Mouse (Mus musculus) ES-Bruce4 (cell line): Measurements from ENCODE around the gene Lrrc63. TPM values are rescaled to one million over a fixed set of nuclear protein-coding genes. Genes with fewer than 3 reads are reported as not detected.

Experiments
- H3K27ac ChIP-seq: 2 replicates; pipeline ENCODE4 v1.5.1; 2012; ENCODE audit warnings: low read length, inconsistent platforms; ENCODE audit not compliant: insufficient read depth
- H3K27me3 ChIP-seq: 2 replicates; pipeline ENCODE4 v1.6.1; 2012; ENCODE audit warnings: mild to moderate bottlenecking, low read length, inconsistent platforms; ENCODE audit not compliant: control insufficient read depth, poor library complexity, insufficient read depth, severe bottlenecking
- H3K36me3 ChIP-seq: 2 replicates; pipeline ENCODE4 v1.6.1; 2012; ENCODE audit warnings: inconsistent platforms, mild to moderate bottlenecking, low read length, moderate library complexity; ENCODE audit not compliant: control insufficient read depth, poor library complexity, insufficient read depth, severe bottlenecking
- H3K4me1 ChIP-seq: one replicate; pipeline ENCODE4 v1.8.1; 2011; ENCODE audit warnings: low read length; ENCODE audit not compliant: control insufficient read depth, insufficient read depth
- H3K4me3 ChIP-seq: 2 replicates; pipeline ENCODE4 v1.5.1; 2011; ENCODE audit warnings: low read depth, mild to moderate bottlenecking, low read length
- H3K9ac ChIP-seq: 2 replicates; pipeline ENCODE4 v1.6.1; 2012; ENCODE audit warnings: low read depth, mild to moderate bottlenecking, inconsistent platforms; ENCODE audit not compliant: poor library complexity, severe bottlenecking
- H3K9me3 ChIP-seq: replicated peaks from 2 replicates; pipeline ENCODE4 v1.6.1; 2012; ENCODE audit warnings: mild to moderate bottlenecking, low read length, inconsistent platforms; ENCODE audit not compliant: control insufficient read depth, poor library complexity, insufficient read depth, severe bottlenecking
- CTCF ChIP-seq: IDR thresholded peaks from one replicate; pipeline ENCODE4 v1.8.1; 2011; ENCODE audit warnings: low read depth, low read length
- EP300 ChIP-seq: IDR thresholded peaks from 2 replicates; pipeline ENCODE4 v1.6.1; 2011; ENCODE audit warnings: low read depth, low read length; ENCODE audit not compliant: insufficient read depth
- POLR2A ChIP-seq: IDR thresholded peaks from one replicate; pipeline ENCODE4 v1.8.1; 2011; ENCODE audit warnings: low read length; ENCODE audit not compliant: insufficient read depth
- polyA plus RNA-seq: library from polyadenylated mRNA; stranded (reverse); fragments of >200 nt; gene quantifications from 2 replicates; pipeline ENCODE4 v1.2.4, GENCODE M21; 2011; ENCODE audit warnings: low read depth; ENCODE audit not compliant: missing spikeins, insufficient read depth, insufficient read length

Gene Lrrc63
- polyA plus RNA-seq, 1 experiment: not detected

DNA sequence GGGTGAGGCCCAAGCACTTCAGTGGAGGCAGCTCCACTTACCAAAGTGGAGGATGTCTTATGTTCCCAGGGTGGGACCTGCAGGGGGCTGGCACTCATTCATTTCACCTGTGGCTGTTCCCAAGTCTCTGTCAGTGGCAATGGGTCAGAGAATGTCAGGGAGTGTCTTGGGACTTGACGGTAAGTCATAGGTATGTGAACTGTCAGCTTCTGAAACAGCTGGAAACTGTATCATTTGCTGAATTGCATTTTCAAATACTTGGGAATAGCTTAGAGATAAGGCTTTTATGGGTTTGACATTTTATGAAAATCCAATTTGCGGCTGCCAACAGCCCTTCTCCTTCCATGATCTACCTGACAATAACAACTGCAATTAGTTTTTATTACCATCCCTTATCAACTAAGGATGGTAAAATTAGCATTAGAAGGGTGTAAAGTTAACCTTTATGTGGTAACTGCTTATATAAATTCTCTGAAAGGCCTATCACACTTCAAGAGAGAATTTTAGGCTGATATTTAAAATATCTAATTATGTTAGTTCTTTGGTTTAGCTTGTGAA, 35.0 kb upstream of the Lrrc63 start:
- TF ChIP-seq CTCF (no peak), EP300 (no peak), POLR2A (no peak)
- Histone ChIP-seq H3K4me1 (no peaks in the 10 kb centered on the region), H3K9ac (no peak overlapping the region), H3K27ac (no peak overlapping the region), H3K4me3 (no peak overlapping the region), H3K27me3 (no peaks in the 10 kb centered on the region), H3K9me3 (no peaks in the 10 kb centered on the region), H3K36me3 (no peaks in the 10 kb centered on the region)

DNA sequence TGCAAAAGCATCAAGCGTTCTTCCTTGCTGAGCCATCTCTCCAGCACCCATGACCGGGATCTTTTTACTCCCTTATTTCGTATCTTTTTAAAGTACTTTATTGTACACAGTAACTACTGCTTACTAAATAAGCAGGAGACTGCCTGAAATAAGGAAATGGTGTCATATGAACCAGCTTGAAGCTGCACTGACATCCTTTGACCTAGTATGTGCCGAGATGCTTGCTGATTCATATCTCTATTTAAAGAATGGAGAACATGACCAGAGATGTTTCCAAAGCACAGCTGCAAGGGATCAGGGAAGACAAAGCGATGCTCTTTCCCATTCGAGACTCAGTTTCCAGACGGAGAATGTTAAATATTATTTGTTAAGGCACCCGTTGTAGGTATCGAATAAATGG, 33.7 kb upstream of the Lrrc63 start:
- Histone ChIP-seq H3K4me3 (no peak overlapping the region), H3K4me1 (no peaks in the 10 kb centered on the region)
- TF ChIP-seq EP300 (no peak), CTCF (no peak), POLR2A (no peak)

DNA sequence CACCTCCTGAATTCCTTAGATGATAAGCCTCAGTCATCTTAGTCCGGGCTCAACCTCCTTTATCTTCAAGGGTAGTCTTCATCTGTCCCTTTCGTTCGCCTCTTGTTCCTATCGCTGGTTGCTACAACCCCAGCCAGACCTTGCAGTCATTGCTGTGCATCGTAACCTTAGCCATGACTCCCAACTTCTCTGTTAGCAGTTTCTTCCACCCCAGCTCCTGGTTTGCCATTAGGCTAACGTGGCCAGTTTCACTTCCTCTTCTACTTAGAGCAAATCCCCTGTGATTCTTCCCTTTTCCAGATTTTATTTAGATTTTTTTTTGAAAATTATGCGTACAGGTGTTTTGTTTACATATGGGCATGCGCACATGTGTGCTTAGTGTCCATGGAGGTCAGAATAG, 33.2 kb upstream of the Lrrc63 start:
- H3K9me3 ChIP-seq: no peaks in the 10 kb centered on the region
- no peak overlapping the region for H3K4me3 ChIP-seq
- H3K9ac ChIP-seq: no peak overlapping the region
- no peaks in the 10 kb centered on the region for H3K36me3 ChIP-seq
- no peaks in the 10 kb centered on the region for H3K27me3 ChIP-seq
- no peaks in the 10 kb centered on the region for H3K4me1 ChIP-seq
- no peak overlapping the region for H3K27ac ChIP-seq
- TF ChIP-seq POLR2A (no peak), EP300 (no peak), CTCF (no peak)

More for the DNA sequence above, 33.7 kb upstream of the Lrrc63 start:
- H3K9me3 ChIP-seq: no peaks in the 10 kb centered on the region
- H3K27me3 ChIP-seq: no peaks in the 10 kb centered on the region
- H3K9ac ChIP-seq: no peak overlapping the region
- no peak overlapping the region for H3K27ac ChIP-seq
- no peaks in the 10 kb centered on the region for H3K36me3 ChIP-seq

DNA sequence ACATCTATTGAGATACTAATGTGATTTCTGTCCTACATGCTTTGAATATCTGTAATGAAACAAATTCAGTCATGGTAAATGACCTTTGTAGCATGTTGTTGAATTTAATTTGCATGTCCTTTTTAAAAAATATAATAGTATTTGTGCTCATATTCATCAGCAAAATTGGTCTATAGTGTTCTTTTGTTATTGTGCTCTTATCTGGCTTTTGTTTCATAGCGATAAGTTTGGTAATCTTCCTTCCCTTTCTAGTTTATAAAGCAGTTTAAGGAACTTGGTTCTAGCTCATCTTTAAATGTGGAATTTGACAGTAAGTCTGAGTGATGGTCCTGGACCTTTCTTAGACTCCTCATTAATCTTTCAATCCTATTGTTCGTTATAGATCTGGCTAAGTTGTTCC, 28.7 kb upstream of the Lrrc63 start:
- Histone ChIP-seq H3K27me3 (no peaks in the 10 kb centered on the region), H3K4me3 (no peak overlapping the region)

GRCm38 (mm10) chr14:75154481-75154880, 23.8 kb upstream of the Lrrc63 start:
- no peak overlapping the region for H3K9ac ChIP-seq
- no peaks in the 10 kb centered on the region for H3K36me3 ChIP-seq
- H3K27me3 ChIP-seq: no peaks in the 10 kb centered on the region
- TF ChIP-seq POLR2A (no peak), EP300 (no peak), CTCF (no peak)
- H3K4me3 ChIP-seq: no peak overlapping the region
- no peak overlapping the region for H3K27ac ChIP-seq
- peaks cover 2% of the 10 kb centered on the region for H3K4me1 ChIP-seq
- H3K9me3 ChIP-seq: 0 out of 2 replicates have a peak, but pooled peaks cover 2% of the 10 kb centered on the region

More for the DNA sequence above, 28.7 kb upstream of the Lrrc63 start:
- no peak overlapping the region for H3K27ac ChIP-seq
- TF ChIP-seq CTCF: no peak
- TF ChIP-seq EP300: no peak
- no peak for TF ChIP-seq POLR2A
- H3K4me1 ChIP-seq: peaks cover 2% of the 10 kb centered on the region
- no peaks in the 10 kb centered on the region for H3K36me3 ChIP-seq
- H3K9ac ChIP-seq: no peak overlapping the region
- no peaks in the 10 kb centered on the region for H3K9me3 ChIP-seq

- no peaks in the 10 kb centered on the region; the same call in 1 of the 2 replicates for H3K27me3 ChIP-seq
- 0 out of 2 replicates have a peak, but pooled peaks cover 2% of the 10 kb centered on the region for H3K9me3 ChIP-seq
- no peak overlapping the region for H3K27ac ChIP-seq
- TF ChIP-seq CTCF (no peak), POLR2A (no peak), EP300 (no peak)
- H3K4me3 ChIP-seq: no peak overlapping the region
- H3K36me3 ChIP-seq: no peaks in the 10 kb centered on the region
- H3K4me1 ChIP-seq: peaks cover 2% of the 10 kb centered on the region
- H3K9ac ChIP-seq: no peak overlapping the region
Observed at GRCm38 (mm10) chr14:75151146-75151545, 20.5 kb upstream of the Lrrc63 start.
